Mouse (Mus musculus) testis, adult 2 months (tissue): ENCODE results near the gene Cdkal1. TPM values are rescaled to one million over a fixed set of nuclear protein-coding genes. Genes with fewer than 3 reads are reported as not detected.

Source experiments
- H3K27ac ChIP-seq: fragments of 200-500 bp; 2 replicates; pipeline ENCODE4 v1.5.1; 2012; ENCODE audit warnings: low read depth, low read length; ENCODE audit not compliant: control insufficient read depth, insufficient read depth
- H3K27me3 ChIP-seq: fragments of 200-500 bp; 2 replicates; pipeline ENCODE4 v1.6.1; 2012; ENCODE audit warnings: mild to moderate bottlenecking, low read length, moderate library complexity; ENCODE audit not compliant: control insufficient read depth, insufficient read depth
- H3K36me3 ChIP-seq: fragments of 200-500 bp; 2 replicates; pipeline ENCODE4 v1.6.1; 2012; ENCODE audit warnings: mild to moderate bottlenecking, low read length; ENCODE audit not compliant: control insufficient read depth, insufficient read depth
- H3K4me1 ChIP-seq: fragments of 200-500 bp; 2 replicates; pipeline ENCODE4 v1.6.1; 2012; ENCODE audit warnings: low read length; ENCODE audit not compliant: control insufficient read depth, insufficient read depth
- H3K4me3 ChIP-seq: fragments of 200-500 bp; 2 replicates; pipeline ENCODE4 v1.5.1; 2012; ENCODE audit warnings: low read depth, mild to moderate bottlenecking, low read length, moderate library complexity, mixed read lengths; ENCODE audit not compliant: control insufficient read depth
- CTCF ChIP-seq: fragments of 200-500 bp; IDR thresholded peaks from 2 replicates; pipeline ENCODE4 v1.5.1; 2012; ENCODE audit warnings: low read depth, mild to moderate bottlenecking, inconsistent platforms, low read length, moderate library complexity; ENCODE audit not compliant: control insufficient read depth, insufficient read depth, insufficient replicate concordance
- POLR2A ChIP-seq: fragments of 200-500 bp; IDR thresholded peaks from 2 replicates; pipeline ENCODE4 v1.6.1; 2012; ENCODE audit warnings: low read depth, mild to moderate bottlenecking, inconsistent platforms, low read length, moderate library complexity; ENCODE audit not compliant: control insufficient read depth
- polyA plus RNA-seq: library from polyadenylated mRNA; depleted of rRNA; stranded (reverse); fragments of >200 nt; gene quantifications from 2 replicates; pipeline ENCODE4 v1.2.3, GENCODE M21; 2012

Gene Cdkal1
- polyA plus RNA-seq, 1 experiment = 14.3 TPM

- H3K27me3 ChIP-seq = no peaks in the 10 kb centered on the region
- TF ChIP-seq CTCF = no peak
- TF ChIP-seq POLR2A = no peak
- H3K36me3 ChIP-seq = no peaks in the 10 kb centered on the region
- H3K27ac ChIP-seq = no peak overlapping the region
- no peak overlapping the region for H3K4me3 ChIP-seq
- H3K4me1 ChIP-seq = no peaks in the 10 kb centered on the region
Observed at GRCm38 (mm10) chr13:29824797-29825196, 30.7 kb downstream of the Cdkal1 start.

DNA sequence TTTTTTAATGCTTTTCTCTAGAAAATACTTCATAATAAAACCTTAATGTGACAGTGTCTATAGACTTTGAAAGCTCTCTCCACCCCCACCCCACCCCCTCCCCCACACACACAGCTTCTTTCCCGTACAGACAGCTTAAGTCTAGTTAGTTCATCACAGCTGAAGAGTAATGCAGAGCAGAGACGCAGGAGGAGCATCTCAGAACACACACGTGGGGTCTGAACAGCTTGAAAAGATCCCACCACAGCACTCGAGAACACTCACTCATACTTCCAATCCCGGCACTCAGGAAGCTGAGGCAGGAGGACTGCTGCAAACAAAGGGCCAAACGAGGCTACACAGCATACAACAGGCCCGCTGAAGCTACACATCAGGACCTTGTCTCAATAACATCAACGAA, 31.1 kb downstream of the Cdkal1 start:
- Histone ChIP-seq H3K27me3 (no peaks in the 10 kb centered on the region), H3K4me3 (no peak overlapping the region), H3K4me1 (no peaks in the 10 kb centered on the region), H3K36me3 (no peaks in the 10 kb centered on the region), H3K27ac (no peak overlapping the region)
- TF ChIP-seq CTCF = no peak
- no peak for TF ChIP-seq POLR2A

DNA sequence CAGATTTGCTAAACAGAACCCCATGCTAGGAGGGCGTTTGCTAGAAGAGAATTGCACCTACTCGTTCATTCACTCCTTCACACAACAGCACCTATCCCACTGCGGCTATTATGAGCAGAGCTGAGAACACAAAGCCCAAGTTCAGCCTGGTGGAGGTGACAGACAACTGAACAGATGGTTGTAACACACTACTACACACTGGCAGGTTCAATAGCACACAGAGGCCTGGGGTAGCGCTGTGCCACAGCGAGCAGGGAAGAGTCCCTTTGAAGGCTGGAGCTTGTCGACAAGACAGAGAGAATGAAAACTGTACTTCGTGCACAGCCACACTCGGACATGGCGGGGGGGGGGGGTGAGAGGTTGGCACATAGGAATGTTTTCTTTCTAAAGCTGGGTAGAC, 31.6 kb downstream of the Cdkal1 start:
- Histone ChIP-seq H3K4me1 (no peaks in the 10 kb centered on the region), H3K4me3 (no peak overlapping the region), H3K36me3 (no peaks in the 10 kb centered on the region), H3K27ac (no peak overlapping the region), H3K27me3 (no peaks in the 10 kb centered on the region)
- TF ChIP-seq CTCF (no peak), POLR2A (no peak)

DNA sequence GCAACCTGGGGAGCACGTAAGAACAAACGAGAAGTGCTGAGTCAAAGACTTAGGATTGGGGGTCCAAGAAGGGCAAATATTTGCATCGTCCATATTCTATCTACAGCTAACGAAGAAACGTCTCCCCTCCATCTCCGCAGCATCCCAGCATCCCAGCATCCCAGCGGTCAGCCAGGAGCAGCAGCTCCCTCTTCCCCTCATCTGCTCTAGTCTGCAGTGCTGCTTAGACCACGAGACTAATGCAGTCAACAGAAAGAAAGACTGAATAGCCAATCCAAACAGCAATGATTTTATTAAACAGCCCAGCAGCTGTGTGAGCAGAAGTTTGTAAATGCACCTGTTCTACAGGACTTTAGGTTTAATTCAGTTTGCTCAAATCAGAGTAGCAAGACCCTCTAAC, 32.0 kb downstream of the Cdkal1 start:
- H3K27me3 ChIP-seq = no peaks in the 10 kb centered on the region
- H3K27ac ChIP-seq = no peak overlapping the region
- no peaks in the 10 kb centered on the region for H3K36me3 ChIP-seq
- H3K4me3 ChIP-seq = no peak overlapping the region
- no peaks in the 10 kb centered on the region for H3K4me1 ChIP-seq
- TF ChIP-seq CTCF (no peak), POLR2A (no peak)

GRCm38 (mm10) chr13:29819910-29820583, 35.4 kb downstream of the Cdkal1 start:
- Histone ChIP-seq H3K36me3 (no peaks in the 10 kb centered on the region), H3K4me1 (no peaks in the 10 kb centered on the region), H3K4me3 (no peak overlapping the region), H3K27me3 (no peaks in the 10 kb centered on the region), H3K27ac (no peak overlapping the region)
- TF ChIP-seq POLR2A (no peak), CTCF (no peak)

DNA sequence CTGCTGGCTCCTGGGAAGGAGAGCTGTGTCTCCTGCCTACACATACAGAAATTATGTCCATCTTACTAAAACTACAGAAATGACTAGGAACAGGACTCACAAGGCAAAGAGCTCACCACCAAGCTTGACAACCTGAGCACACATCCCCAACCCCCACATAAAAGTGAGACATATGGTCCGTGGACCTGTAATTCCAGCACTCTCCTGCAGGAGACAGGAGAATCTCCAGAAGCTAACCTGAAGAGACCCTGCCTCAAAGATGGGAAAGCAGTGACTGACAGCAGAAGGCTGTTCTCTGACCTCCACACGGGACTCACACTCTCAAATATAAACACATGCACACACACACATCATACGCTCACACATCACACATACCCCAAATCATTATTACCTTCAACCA, 36.3 kb downstream of the Cdkal1 start:
- Histone ChIP-seq H3K27ac (no peak overlapping the region), H3K27me3 (no peaks in the 10 kb centered on the region), H3K4me3 (no peak overlapping the region), H3K4me1 (no peaks in the 10 kb centered on the region), H3K36me3 (no peaks in the 10 kb centered on the region)
- TF ChIP-seq POLR2A (no peak), CTCF (no peak)

- TF ChIP-seq POLR2A = no peak
- no peak for TF ChIP-seq CTCF
- no peaks in the 10 kb centered on the region for H3K27me3 ChIP-seq
- H3K4me1 ChIP-seq = no peaks in the 10 kb centered on the region
- no peak overlapping the region for H3K4me3 ChIP-seq
- no peak overlapping the region for H3K27ac ChIP-seq
- no peaks in the 10 kb centered on the region for H3K36me3 ChIP-seq
Observed at GRCm38 (mm10) chr13:29818314-29818713, 37.2 kb downstream of the Cdkal1 start.
